Mouse (Mus musculus) CD4-positive, CD25-positive, alpha-beta regulatory T cell, adult 4 months (primary cell): ENCODE data around the gene Ppp1r9a. TPM values are rescaled to one million over a fixed set of nuclear protein-coding genes. Genes with fewer than 3 reads are reported as not detected.

Experiments
- ATAC-seq: one replicate; pipeline ENCODE4 v1.8.0; 2017
- polyA plus RNA-seq, 2 experiments: library from polyadenylated mRNA; unstranded; fragments of 100-300 nt; shearing (Covaris generic); gene quantifications; one replicate each; pipeline ENCODE4 v1.2.1; 2017

Ppp1r9a gene
- polyA plus RNA-seq, 2 experiments from 2014 or later: 0.04 TPM; not detected in 1

DNA sequence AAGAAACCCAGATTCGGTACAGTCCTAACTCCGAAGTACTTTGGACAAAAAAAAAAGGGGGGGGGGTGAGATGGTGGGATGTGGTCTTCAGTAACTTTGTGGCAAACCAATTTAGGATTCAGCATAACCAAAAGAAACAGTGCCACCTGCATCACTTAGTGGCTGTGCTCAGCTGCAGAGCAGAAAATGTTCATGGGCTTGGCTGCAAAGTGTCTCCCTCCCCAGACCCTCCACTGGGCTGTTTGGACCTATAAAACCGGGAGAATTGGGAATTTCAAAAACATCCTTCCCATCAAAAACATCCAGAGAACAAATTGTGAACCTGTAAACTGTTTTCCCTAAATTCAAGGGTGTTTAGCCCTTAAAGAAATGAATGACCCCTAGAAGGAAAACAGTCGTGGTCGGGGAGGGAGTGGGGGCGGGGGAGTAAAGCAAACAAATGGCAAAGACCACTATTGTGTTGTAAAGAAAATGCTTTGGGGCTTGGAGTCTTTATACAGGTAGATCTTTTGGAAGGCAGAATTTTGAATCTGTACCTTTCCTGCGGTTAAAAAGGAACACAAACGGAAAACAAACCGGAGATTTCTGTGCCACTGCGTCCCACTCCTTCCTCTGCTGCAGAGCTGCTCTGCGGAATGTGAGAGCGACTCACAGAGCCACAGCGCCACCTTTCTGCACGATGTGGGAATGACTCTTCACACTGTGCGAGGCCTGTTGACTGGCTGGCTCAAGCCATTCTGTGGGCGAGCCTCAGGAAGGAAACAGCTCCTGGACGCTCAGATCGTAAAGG lies 207.4 kb downstream of the Ppp1r9a start:
- ATAC-seq: peak; percentile 65

DNA sequence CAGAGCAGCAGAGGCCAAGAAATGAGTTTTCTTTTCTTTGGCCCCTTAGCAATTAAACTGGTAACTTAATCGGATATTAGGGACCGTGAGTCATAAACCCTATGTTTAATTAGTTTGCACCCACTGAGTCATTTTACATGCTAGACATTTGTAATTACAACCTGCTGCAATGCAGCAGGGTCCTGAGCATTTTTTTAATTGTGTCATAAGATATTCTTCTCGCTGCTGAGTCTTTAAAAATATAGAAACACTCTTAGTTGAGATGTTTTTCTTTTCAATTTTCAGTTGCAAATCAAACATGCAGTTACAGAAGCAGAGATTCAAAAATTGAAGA lies 208.0 kb downstream of the Ppp1r9a start:
- ATAC-seq: no peak

DNA sequence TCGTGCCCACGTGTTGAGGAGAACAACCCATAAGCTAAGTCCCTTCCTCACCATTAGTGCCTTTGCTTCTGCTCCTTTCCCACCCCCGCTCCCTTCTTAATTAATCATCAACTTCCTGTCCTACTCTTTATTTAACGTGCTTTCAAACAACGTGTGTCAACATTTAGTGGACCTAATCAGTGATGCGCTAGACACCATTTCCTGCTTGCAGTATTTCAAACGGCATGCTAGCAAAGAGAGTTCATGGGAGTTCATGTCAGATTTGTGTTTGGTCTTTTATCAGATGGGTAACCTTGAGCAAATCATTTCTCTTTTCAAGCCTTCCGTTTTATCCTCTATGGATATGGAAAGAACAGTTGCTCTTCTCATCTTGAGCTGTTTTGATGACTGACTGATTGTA lies 210.4 kb downstream of the Ppp1r9a start:
- no peak for ATAC-seq

DNA sequence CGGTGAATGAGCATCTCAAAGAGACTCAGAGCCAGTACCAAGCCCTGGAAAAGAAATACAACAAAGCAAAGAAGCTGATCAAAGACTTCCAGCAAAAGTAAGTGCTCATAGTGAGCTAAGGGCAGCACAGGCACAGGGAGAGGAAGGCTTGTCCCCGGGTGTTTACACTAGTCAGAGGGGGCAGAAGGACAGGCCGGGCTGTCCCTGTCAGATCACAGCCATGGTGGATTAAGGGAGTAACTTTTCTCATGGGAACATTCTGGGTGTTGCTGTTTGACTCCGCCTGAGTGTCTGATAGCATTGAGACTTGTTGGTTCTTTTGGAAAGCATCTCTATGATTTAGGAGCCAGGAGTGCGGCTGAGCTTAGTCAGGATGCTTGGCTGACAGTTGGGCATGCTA lies 211.0 kb downstream of the Ppp1r9a start:
- no peak for ATAC-seq

DNA sequence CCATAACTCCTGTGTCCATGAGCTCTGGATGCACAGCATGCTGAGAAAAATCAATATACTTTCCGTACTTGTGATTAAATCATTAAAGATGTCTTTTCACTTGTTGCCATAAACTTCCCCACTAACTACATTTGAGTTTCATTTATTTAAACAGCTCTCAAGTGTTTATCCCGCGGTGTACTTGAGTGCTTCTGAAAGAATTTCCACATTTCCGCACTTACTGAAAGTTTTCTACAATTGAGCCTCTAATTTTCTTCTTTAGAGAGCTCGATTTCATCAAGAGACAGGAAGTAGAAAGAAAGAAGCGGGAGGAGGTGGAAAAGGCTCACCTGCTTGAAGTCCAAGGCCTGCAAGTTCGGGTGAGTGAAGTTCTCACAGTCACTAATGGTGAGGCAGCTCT lies 212.1 kb downstream of the Ppp1r9a start:
- no peak for ATAC-seq

DNA sequence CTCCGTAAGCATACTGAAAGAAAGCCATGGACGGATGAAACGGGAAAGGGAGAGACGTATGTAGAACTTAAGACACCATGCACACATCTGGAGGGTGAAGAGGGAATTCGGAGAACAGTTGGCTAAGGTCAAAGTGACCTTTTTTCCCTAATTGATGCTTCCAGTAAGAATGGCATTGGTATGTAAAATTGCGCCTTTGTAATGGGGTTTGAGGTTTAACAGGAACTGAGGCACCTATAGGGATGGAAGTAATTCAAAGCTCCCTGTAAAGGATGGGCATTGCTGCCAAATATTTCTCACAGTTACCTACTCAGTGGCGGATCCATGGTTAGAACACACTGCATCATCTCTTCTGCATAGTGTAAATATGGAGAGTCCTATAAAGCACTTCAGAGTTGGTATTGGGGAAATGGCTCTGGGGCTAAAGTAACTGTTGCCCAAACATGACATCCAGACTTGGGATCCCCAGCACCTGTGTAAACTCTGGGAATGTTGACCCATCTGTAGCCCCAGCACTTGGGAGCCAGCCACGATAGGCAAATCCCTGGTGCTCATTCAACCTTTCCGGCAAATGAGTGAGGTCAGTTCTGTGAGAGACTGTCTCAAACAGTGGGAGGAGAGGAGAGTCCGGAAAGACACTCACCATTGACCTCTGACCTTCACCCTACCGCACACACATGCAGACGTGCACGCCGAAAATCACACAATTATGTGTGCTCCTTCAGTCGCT lies 216.6 kb downstream of the Ppp1r9a start:
- ATAC-seq: no peak

DNA sequence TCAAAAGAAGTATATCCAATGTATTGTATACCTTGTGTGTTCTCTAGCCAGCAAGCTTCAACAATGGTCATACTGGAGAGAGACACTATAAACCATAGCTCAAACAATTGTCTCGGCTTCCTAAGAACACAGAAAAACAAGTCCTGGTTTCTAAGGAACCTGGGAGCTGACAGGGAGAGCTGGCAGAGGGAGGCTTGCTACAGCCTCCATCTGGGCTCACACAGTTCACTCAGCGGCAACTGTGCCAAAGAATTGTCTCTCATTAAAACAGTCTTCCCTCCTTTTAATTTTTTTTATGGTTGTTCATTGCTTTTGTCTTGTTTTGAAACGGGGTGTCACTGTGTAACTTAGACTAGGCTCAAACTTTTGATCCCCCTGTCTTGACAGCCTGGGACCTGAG lies 217.5 kb downstream of the Ppp1r9a start:
- no peak for ATAC-seq

DNA sequence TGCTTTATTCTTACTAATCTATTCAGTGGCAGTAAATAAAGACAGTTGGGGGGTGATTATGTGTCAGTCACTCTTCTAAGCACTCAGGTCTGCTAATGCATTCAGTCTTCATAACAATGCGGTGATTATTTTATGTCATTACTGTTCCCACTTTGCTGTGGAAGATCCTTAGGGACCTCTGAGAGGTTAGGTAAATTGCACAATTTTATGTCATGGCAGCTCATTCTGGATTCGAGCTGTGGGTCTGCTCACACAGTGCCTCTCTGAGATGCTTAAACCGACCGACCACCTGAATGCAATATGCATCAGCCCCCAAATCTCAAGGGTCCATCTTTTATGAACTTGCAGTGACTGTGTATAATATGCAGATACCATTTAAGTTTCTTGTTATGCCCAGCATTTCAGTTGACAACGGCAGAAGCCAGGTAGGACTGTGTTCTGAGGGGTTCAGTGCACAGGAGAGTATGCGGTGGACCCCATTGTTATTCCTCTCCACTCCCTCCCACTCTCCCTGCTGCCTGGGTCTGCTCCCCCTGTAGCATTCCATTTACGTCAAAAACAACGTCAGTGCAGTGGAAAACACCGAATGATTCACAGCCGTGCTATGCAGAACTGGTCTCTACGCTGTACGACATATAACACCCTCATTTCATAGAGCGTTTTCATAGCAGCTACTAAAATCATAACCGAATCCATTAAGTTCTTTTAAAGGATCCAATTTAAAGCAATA lies 226.8 kb downstream of the Ppp1r9a start:
- ATAC-seq: no peak

DNA sequence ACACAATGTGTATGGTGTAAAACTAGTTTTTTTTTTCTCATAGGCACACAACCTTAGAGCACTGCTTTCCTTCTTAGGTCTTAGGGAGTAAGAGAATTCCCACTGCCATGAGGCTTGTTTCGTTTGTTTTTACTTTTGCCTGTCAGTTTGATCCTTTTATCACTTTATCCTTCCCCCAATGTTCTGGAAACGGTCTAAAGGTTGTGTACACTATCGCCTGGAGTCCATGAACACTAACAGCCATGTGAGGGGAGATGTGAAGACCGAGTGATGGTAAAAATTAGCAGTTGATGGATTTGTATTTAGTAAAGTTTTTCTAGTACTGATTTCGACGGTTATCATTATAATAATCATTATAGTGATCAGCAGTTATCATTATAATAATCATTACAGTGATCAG lies 232.3 kb downstream of the Ppp1r9a start:
- no peak for ATAC-seq

DNA sequence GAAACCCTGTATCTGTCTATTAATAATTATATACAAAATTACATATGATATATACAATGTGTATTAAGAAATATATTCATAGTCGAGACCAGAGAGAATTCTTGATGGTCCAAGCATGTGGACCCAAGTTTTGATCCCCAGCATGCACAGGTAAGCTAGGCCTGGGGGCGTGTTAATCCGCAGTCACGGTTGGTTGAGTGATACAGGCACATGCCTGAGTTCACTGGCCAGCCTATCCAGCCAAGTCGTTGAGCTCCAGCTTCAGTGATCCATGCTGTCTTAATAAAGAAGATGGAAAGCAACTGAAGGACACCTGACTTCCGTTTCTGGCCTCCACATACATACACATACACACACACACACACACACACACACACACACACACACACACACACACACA lies 233.3 kb downstream of the Ppp1r9a start:
- no peak for ATAC-seq

DNA sequence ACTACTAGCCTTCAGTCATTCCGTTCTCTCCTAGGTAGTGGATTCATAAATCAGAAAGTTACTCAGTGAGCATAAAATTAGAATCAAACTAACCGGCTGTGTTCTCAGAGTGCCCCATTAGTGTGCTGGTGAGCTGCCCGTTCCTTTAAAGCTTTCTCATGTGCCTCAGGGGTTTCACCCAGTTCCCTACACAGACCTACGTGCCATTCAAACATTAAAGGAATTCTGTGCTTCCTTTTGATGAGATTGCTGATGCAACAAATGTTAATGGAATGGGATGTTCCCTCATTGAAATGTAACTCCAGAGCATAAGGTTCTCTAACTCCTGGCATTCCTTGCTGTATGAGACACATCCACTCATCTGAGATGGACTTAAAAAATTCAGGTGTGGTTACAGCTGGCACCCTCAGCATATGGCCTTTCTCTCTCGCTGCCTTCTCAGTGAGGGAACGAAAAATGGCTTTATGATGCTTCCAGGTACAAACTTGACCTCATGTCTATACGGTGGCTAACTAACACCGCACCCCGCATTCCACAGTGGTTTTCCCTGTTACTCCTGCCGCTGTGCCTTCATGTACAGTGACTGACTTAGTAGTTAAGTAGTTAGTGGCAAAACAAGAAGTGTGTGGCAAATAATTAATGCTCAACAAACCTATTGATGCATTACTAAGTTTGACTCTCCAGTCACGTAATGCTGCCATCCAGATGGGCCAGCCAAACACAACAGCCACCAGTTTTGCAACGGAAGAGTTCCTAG lies 236.3 kb downstream of the Ppp1r9a start:
- no peak for ATAC-seq

DNA sequence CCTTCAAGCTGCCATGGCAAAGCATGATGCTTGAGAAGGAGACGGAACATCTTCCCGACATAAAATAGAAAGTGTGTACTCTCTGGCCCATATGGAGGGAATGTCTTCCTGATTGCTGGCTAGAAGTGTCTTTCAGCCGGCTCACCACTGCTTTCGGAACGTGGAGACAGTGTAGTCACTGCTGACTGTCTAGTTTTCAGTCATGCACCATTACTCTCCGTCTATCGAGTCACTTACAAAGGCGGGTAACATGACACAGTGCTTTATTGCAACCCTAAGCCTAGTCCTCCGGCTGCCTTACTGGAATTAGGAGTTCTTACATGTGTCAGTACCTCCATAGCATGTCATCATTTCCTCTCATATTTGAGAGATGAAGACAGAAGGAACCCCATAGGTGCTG lies 236.9 kb downstream of the Ppp1r9a start:
- ATAC-seq: no peak

DNA sequence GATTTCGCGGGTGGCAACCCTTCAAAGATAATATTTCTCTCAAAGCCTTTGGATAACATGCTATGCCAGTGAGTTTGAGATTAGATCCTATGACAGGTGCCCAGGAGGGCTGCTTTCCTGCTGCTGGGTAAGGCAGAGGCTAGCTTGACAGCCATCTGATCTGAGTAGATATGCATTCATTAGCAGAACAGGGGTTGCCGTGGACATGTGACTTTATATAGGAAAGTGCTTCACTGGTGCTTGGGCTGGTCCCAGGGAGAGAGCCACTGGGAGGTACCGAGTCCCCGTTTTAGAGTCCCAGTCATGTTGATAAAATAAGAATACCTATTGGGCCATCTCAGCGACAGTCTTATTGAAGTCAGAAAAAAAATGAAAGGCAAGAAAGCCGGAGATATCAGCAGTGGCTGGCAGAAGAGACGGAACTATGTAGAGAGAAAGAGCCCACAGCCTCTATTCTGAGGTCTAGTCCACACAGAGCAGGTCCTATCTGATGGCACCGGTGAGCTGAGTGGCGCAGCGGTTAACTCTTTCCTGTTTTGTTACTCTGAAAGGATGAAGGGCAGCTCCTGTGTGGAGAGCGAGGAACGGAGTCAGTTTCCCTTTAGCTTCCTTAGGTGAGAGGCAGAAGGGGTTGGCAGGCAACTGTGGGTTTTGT lies 244.9 kb downstream of the Ppp1r9a start:
- no peak for ATAC-seq

DNA sequence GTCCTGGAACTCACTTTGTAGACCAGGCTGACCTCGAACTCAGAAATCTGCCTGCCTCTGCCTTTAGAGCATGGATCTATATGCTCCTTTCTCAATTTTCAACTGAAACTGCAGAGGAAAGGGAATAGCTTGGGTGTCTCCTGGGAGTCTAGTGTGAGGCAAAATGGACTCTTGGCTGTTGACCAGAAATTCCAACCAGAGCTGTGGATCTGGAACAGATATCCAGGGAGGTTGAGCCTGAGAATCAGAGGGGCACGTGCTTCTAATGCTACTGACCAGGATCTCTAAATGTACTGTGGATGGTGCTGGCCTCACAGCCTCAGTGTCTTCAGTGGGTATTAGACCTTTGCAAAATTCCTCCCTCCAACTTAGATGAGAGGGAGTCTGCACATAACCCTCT lies 247.2 kb downstream of the Ppp1r9a start:
- ATAC-seq: no peak

DNA sequence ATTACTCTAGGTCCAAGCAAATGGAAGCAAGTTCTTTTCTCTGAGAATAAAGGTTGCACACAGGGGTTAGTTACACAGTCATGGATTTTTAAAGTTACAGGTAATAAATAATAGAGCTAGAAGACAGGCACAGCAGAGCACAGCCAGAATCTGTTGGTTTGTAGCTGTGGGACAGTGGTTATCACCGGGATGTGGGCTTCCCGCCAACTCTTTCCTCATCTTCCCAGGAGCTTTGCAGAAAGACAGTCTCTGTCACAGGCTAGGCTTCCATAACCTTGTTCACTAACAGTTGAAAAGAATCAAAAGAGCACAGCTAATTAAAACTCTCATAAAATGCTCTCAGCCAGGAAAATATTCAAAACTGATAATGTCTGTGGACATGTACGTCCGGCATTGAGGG lies 248.5 kb downstream of the Ppp1r9a start:
- ATAC-seq: no peak

DNA sequence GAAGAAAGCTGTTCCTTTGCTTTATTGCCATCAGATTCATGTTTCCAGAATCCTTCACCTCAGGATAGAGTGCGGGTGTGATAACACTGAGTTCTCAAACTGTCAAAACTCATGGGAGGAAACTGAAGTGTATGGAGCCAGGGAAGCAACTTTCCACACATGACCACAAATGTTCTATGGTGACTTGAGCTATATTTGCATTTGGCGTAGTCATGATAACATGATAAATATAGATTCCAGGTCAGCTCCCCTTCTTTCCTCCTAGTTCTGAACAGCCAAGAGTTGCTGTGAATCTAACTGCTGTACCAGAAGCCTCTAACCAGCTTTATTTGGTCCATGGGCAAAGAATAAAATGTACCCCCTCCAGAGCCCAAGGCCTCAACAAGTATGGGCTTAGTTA lies 249.5 kb downstream of the Ppp1r9a start:
- no peak for ATAC-seq

DNA sequence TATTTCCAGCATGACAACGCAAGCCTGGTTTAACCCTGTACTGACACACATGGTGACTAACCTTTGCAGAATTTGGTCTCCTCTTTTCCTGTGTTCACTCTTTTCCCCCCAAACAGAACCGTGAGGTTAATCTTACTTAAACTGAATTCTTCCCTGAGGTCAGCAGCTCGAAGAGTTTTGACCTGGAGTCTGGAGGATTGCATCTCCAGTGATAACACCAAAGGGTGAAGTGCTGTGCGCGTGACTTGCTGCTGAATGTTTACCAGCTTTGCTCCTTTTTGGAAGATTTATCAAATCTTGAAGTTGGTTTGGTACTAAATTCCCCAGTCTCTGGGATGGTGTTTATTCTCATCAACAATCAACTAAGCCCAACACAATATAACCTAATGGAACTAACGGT lies 252.1 kb downstream of the Ppp1r9a start:
- no peak for ATAC-seq

DNA sequence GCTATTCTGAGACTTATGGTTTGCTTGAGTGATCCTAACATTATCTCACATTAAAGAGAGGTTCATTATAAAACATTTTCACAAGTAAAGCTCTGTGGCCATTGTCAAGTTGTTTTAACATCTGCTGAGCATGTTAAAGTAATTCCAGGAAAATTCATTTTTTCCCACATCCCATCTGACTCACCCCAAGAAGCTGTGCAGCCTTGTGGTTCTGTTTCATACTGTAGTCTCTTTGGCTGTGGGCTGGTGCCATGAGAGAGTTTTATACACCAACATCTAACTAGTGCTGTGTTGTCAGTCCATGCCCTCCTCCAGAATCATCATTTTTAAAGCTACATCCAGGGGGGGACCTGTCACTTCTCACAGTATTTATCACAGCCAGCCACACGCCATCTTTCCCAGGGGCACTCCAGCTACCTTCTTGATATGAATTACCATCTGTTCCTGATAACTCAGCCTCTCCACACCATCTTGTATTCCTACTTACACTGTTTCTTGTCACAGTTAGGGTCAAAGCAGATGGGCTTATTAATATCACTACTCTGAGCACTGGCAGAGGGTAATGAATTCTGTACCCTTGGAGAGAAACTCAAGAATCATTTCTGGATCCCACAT lies 252.7 kb downstream of the Ppp1r9a start:
- no peak for ATAC-seq

DNA sequence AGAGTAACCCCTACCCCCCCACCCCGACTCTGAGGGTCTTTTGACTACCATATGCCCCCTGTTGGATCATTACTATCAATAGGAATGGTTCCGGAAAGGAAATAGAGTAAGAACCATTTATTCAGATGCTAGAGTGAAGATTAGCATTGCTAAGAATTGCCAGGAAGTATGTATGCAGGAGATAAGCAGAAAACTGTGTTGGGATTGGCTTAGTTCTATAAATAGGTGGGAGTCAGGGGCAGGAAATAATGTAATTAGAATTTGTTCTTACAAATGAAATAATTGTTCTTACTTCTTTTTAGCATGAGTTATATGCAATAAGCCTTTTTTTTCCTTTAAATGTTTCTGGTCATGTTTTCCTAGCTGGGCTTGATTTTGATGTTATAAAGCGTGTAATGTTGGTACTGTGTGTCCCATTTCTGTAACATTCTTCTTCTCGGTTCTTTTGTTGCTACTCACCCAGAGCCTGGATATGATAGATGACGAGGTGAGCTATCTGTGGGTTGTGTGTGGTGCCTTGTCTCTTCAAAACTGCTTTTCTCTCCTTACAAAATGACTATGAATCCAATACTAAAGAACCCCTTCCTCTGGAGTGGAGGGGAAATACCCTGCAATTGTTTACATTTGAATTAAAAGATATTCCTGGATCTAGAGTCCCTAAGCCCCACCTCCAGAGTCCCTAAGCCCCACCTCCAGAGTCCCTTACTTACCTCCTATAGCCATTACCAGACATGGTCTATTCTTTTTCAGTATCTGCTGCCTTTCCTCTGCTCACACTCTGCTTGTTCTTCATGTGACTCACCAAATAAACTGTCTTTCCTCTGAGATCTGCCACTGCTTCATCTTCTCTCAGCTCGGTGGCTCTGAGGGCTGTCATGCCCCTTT lies 254.1 kb downstream of the Ppp1r9a start:
- ATAC-seq: no peak

DNA sequence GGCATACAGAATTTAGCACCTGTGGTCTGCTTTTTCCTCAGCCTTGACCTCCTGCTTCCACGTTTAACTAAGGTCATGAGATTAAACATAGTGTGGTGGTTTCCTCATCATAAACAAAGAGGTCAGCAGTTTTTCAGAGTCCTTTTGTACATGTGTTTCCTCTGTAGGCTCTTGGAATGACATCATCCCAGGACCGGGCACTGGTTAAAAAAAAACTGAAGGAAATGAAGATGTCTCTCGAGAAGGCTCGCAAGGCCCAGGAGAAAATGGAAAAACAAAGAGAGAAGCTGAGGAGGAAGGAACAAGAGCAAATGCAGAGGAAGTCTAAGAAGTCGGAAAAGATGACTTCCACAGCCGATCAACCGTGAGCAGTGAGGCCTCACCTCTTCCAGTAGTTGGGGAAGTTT lies 256.7 kb downstream of the Ppp1r9a start:
- no peak for ATAC-seq

DNA sequence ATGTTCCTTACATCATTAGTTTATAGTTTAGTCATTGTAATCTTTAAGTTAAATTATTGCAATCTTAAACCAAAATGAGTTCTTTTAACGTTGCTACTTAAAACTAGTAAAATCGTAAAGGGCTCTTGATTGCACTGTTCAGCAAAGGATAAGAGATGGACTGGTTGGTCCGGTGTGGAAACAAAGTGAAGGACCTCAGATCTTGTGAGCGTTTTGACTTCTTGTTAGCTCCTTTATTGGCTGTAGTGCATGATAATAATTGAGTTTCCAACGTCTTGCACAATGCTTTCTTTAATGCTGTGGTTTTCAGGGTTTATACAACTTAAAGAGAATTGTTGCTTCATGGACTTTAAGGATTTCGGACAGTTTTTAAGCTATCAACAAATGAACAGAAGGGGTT lies 259.3 kb downstream of the Ppp1r9a start:
- ATAC-seq: no peak
